Mouse (Mus musculus) stomach, embryonic 16.5 days (tissue): ENCODE results near the gene Strn. TPM values are rescaled to one million over a fixed set of nuclear protein-coding genes. Genes with fewer than 3 reads are reported as not detected.

ENCODE experiments used
- ATAC-seq: fragments of 200-750 bp; cut with Nextera tagmentation; 2 replicates; pipeline ENCODE4 v1.8.0; 2017; ENCODE audit warnings: moderate number of reproducible peaks, moderate TSS enrichment; ENCODE audit not compliant: insufficient read depth, low FRiP score
- H3K27ac ChIP-seq: fragments of 300-500 bp; sonication (generic); 2 replicates; pipeline ENCODE4 v1.5.1; 2014; ENCODE audit warnings: low read length
- H3K27me3 ChIP-seq: fragments of 300-500 bp; sonication (generic); 2 replicates; pipeline ENCODE4 v1.6.1; 2014; ENCODE audit warnings: low read length, control low read depth, mixed read lengths; ENCODE audit not compliant: control insufficient read depth, insufficient read depth
- H3K36me3 ChIP-seq: fragments of 300-500 bp; sonication (generic); 2 replicates; pipeline ENCODE4 v1.6.1; 2014; ENCODE audit warnings: low read length; ENCODE audit not compliant: control insufficient read depth, insufficient read depth
- H3K4me1 ChIP-seq: fragments of 300-500 bp; sonication (generic); 2 replicates; pipeline ENCODE4 v1.6.1; 2014; ENCODE audit warnings: low read length, control low read depth, mixed read lengths; ENCODE audit not compliant: control insufficient read depth, insufficient read depth
- H3K4me2 ChIP-seq: fragments of 300-500 bp; sonication (generic); 2 replicates; pipeline ENCODE4 v1.6.1; 2014; ENCODE audit warnings: low read depth, low read length, mixed read lengths
- H3K4me3 ChIP-seq: fragments of 300-500 bp; sonication (generic); replicated peaks from 2 replicates; pipeline ENCODE4 v1.5.1; 2014; ENCODE audit warnings: mild to moderate bottlenecking, low read length
- H3K9ac ChIP-seq: fragments of 300-500 bp; sonication (generic); 2 replicates; pipeline ENCODE4 v1.6.1; 2014; ENCODE audit warnings: low read length
- H3K9me3 ChIP-seq: fragments of 300-500 bp; sonication (generic); replicated peaks from 2 replicates; pipeline ENCODE4 v1.6.1; 2016; ENCODE audit warnings: low read length, control low read depth; ENCODE audit not compliant: control insufficient read depth
- WGBS: fragments of 180-500 bp; shearing (Covaris S2); extraction: QIAGEN DNeasy Blood & Tissue Kit; methylation state at CpG from one replicate; pipeline ENCODE4 v1.1.7; 2014; 5-methylcytosine and 5-hydroxymethylcytosine counted together
- polyA plus RNA-seq: library from polyadenylated mRNA; unstranded; fragments of >200 nt; fragmentation: Nextera tagmentation; extraction: Ambion mirVana; gene quantifications from 2 replicates; pipeline ENCODE4 v1.2.1, GENCODE M21; 2015

Strn gene
- polyA plus RNA-seq, 1 experiment from 2014 or later = 6.6 TPM

DNA sequence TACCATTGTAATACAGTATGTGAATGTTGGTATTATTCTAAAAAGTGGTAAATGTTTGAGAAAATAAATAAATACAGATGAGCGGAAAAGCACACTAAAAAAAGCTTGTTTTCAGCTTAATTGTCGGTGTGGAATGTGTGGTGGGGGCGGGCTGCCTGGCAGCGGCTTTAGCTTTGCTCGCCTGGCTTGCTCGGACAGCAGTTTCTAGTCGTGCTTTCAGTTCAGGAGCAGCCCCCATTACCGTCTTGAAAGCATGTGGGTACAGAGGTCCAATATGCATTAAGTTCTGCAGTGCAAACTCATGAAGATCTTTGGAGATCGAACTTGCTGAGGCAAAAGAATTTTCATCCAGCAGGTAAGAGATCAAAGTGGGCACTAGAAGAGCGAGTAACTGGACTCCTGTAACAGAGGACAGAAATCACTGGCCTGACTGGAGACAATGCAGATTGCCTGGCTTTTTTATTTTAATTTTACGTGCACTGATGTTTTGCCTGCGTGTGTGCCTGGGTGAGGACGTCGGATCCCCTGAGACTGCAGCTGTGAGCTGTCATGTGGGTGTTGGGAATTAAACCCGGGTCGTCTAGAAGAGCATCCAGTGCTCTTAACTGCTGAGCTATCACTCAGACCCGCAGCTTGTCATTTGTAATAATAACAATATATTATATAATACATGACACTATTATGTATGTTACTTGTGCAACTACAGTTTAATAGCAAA, 16.1 kb upstream of the Strn start:
- Histone ChIP-seq H3K4me2 (no peak overlapping the region), H3K36me3 (0 out of 2 replicates have a peak, but pooled peaks cover 3% of the 10 kb centered on the region), H3K4me1 (no peaks in the 10 kb centered on the region), H3K4me3 (no peak overlapping the region), H3K9me3 (no peaks in the 10 kb centered on the region), H3K27me3 (no peaks in the 10 kb centered on the region), H3K27ac (no peak overlapping the region), H3K9ac (no peak overlapping the region)
- ATAC-seq = no peak
- WGBS = 54% methylated on average over 17 of the region's 17 CpGs

GRCm38 (mm10) chr17:78752064-78752463, 15.1 kb upstream of the Strn start:
- H3K4me1 ChIP-seq = no peaks in the 10 kb centered on the region
- H3K27me3 ChIP-seq = no peaks in the 10 kb centered on the region
- H3K4me3 ChIP-seq = no peak overlapping the region
- H3K36me3 ChIP-seq = 0 out of 2 replicates have a peak, but pooled peaks cover 3% of the 10 kb centered on the region
- H3K4me2 ChIP-seq = no peak overlapping the region
- ATAC-seq = no peak
- H3K27ac ChIP-seq = no peak overlapping the region
- no peak overlapping the region for H3K9ac ChIP-seq
- 65% methylated on average over 10 of the region's 10 CpGs for WGBS
- H3K9me3 ChIP-seq = no peaks in the 10 kb centered on the region

DNA sequence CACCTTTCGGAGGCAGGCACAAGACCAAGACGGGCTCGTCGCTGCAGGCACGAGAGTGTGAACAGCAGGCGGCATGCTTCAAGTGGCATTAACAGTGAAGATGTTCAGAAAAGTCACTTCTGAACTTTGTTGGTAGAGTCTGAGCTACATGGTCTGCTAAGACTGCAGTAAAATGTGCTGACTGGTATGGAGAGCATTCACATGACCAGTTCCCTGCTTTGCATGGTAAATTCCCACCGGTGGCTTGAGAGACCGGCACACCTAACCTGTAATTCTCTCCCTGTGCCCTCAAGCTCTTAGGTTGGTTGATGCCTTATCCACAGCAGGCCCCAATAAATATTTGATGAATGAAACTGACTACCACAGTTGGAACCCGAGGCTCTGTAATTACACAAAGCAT, 11.4 kb upstream of the Strn start:
- no peaks in the 10 kb centered on the region for H3K4me1 ChIP-seq
- H3K27ac ChIP-seq = no peak overlapping the region
- H3K36me3 ChIP-seq = no peaks in the 10 kb centered on the region
- no peak overlapping the region for H3K9ac ChIP-seq
- H3K27me3 ChIP-seq = no peaks in the 10 kb centered on the region
- 86% methylated on average over 9 of the region's 9 CpGs for WGBS
- no peak overlapping the region for H3K4me2 ChIP-seq
- no peak overlapping the region for H3K4me3 ChIP-seq
- no peaks in the 10 kb centered on the region for H3K9me3 ChIP-seq
- no peak for ATAC-seq

DNA sequence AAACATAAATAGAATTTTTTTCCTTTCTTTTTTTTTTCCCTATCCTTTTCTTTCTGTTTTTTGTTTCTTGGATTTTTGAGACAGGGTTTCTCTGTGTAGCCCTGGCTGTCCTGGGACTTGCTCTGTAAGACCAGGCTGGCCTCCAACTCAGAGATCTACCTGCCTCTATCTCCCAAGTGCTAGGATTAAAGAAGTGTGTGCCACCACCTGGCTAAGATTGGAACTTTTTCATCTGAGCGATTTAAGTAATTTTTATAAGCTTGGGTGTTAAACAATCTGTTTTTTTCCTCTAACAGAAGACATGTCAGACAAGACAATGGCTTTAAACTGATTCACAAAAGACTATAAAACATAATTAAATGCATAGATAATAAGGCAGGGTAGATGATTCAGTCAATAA, 1.4 kb upstream of the Strn start:
- Histone ChIP-seq H3K27me3 (no peaks in the 10 kb centered on the region), H3K27ac (no peak overlapping the region), H3K4me3 (no peak overlapping the region), H3K9me3 (no peaks in the 10 kb centered on the region), H3K4me1 (peaks cover 15% of the 10 kb centered on the region), H3K4me2 (no peak overlapping the region), H3K9ac (no peak overlapping the region), H3K36me3 (no peaks in the 10 kb centered on the region)
- no peak for ATAC-seq
- WGBS = 48% methylated on average over 1 of the region's 1 CpGs

- H3K27ac ChIP-seq = 0 out of 2 replicates have a peak overlapping the region, but pooled peaks have one; percentile 1
- 59% methylated on average over 2 of the region's 2 CpGs for WGBS
Observed at GRCm38 (mm10) chr17:78737771-78738170, 775 bp upstream of the Strn start.

DNA sequence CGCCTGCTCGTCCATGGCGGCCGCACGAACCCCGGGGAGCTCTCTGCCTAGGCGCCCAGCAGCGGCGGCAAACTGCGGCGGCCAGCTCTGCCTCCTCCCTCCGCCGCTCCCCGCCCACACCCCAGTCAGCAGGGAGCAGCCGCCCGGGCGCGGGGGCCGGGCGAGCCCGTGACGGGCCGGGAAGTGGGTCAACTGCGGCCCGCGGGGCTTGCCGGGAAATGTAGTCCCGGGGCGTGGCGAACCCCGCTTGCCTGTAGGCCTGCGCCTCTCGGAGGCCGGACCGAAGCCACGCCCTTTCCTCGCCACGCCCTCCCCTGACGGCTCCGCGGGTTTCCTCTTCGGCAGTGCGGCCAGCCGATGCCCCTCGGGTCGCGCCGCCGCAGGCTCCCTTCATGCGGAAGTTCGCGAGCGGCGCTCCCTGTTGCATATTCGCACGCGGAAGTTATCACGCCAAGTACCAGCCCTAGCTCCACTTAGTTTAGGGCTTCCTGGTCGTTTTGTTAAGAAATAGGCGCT, 465 bp downstream of the Strn start:
- peak overlapping the region; percentile 96 for H3K27ac ChIP-seq
- peak overlapping the region; percentile 80 for H3K4me3 ChIP-seq
- no peaks in the 10 kb centered on the region for H3K36me3 ChIP-seq
- ATAC-seq = peak; percentile 100
- 0% methylated on average over 58 of the region's 60 CpGs for WGBS
- peak overlapping the region; percentile 93 for H3K9ac ChIP-seq
- peaks cover 15% of the 10 kb centered on the region for H3K4me1 ChIP-seq
- no peaks in the 10 kb centered on the region for H3K9me3 ChIP-seq
- no peaks in the 10 kb centered on the region for H3K27me3 ChIP-seq
- H3K4me2 ChIP-seq = peak overlapping the region; percentile 91

More at GRCm38 (mm10) chr17:78737771-78738170, 775 bp upstream of the Strn start:
- Histone ChIP-seq H3K4me1 (peaks cover 15% of the 10 kb centered on the region), H3K36me3 (no peaks in the 10 kb centered on the region), H3K27me3 (no peaks in the 10 kb centered on the region), H3K9ac (no peak overlapping the region), H3K9me3 (no peaks in the 10 kb centered on the region), H3K4me2 (no peak overlapping the region), H3K4me3 (no peak overlapping the region)
- no peak for ATAC-seq

DNA sequence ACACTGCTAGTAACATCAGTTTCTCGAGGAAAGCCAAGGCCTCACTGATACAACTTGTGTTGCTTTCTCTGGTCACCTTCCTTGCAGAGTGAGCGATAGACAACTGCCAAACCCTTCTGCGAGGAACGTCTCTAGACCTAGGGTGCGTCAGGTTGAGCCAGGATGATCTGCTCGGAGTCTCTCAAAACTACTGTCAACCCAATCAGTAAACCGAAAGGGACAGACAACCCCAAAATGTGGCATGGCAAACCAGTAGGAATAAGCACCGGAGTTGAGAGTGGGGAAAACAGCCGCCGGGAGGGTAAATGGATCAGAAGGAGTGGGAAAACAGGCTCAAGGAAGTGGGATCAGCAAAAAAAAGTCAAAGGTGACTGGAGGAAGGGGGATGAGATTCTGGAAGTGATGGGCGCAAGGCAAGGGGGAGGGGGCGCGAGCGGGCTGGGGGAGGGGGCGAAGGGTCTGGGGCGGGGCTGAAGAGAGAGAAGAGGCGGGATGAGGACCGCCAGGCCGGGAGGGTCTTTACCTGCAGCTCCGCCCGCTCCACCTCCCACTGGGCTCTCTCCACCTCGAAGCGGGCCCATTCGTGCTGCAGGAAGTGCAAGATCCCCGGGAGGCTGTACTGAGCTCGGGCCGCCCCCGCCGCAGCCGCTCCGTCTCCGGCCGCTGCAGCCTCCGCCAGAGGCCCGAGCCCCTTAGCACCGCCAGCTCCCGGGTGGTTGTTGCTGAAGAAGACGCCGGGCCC, 1.1 kb downstream of the Strn start:
- Histone ChIP-seq H3K27ac (peak overlapping the region; percentile 96), H3K27me3 (no peaks in the 10 kb centered on the region), H3K4me3 (peak overlapping the region; percentile 80), H3K9ac (peak overlapping the region; percentile 93), H3K4me1 (peaks cover 15% of the 10 kb centered on the region), H3K9me3 (no peaks in the 10 kb centered on the region), H3K4me2 (peak overlapping the region; percentile 91), H3K36me3 (no peaks in the 10 kb centered on the region)
- WGBS = under 1% methylated on average over 35 of the region's 39 CpGs
- peak; percentile 72 for ATAC-seq

DNA sequence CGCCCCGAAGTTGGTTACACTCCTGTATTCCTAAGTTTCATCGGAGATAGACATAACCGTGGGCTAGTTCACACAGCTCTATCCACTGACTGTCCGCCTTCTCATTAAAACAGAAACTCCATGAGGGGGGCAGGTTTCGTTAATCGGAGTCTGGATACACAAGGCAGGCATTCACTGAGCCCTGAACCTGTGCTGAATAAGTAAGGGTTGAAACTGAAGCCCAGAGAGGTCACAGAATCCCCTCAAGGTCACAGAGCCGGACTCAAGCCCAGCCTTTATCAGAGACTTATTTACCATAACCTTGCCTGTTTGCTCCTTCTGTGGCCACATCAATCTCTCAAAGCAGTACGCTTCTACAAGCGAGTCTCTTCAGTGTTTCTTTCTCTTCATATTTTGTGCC, 2.2 kb downstream of the Strn start:
- no peaks in the 10 kb centered on the region for H3K36me3 ChIP-seq
- ATAC-seq = no peak
- WGBS = 65% methylated on average over 10 of the region's 10 CpGs
- 0 out of 2 replicates have a peak overlapping the region, but pooled peaks have one; percentile 28 for H3K9ac ChIP-seq
- H3K4me1 ChIP-seq = peaks cover 15% of the 10 kb centered on the region
- no peak overlapping the region for H3K27ac ChIP-seq
- H3K4me2 ChIP-seq = peak overlapping the region; percentile 91
- no peaks in the 10 kb centered on the region for H3K27me3 ChIP-seq
- peak overlapping the region; percentile 80 for H3K4me3 ChIP-seq
- no peaks in the 10 kb centered on the region for H3K9me3 ChIP-seq

DNA sequence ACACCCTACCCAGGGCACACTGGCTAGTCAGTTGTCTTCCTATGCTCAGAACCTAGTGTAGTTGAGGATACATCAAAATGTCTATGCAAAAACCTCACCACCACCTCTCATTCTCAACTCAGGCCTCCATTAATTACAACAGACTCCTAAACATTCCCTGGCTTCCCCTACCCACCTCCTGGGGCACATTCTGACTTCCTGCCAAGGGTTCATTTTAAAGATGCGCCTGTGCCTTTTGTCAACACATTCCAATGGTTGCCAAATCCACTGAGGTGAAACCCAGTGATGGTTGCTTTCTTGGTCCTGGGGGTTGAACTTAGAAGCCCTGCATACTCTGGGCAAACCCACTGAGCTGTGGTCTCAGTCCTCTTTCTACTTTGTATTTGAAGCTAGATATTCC, 4.9 kb downstream of the Strn start:
- no peak overlapping the region for H3K9ac ChIP-seq
- H3K9me3 ChIP-seq = no peaks in the 10 kb centered on the region
- no peaks in the 10 kb centered on the region for H3K36me3 ChIP-seq
- peaks cover 11% of the 10 kb centered on the region for H3K4me1 ChIP-seq
- H3K27ac ChIP-seq = no peak overlapping the region
- H3K4me2 ChIP-seq = no peak overlapping the region
- ATAC-seq = no peak
- no peak overlapping the region for H3K4me3 ChIP-seq
- 74% methylated on average over 1 of the region's 1 CpGs for WGBS
- no peaks in the 10 kb centered on the region for H3K27me3 ChIP-seq
